Mouse (Mus musculus): ENCODE results near the gene S100a13. TPM values are rescaled to one million over a fixed set of nuclear protein-coding genes. Genes with fewer than 3 reads are reported as not detected.

Gene S100a13
- polyA plus RNA-seq (2012; rRNA removed), result 57.9 and 66.1 TPM in 2 replicates

GRCm38 (mm10) chr3:90513796-90514590, at the start of gene S100a13, which contains the start of gene S100a1:
TSS of gene S100a13 (plus strand) at chr3:90514435.
TSS of gene S100a1 (minus strand) at chr3:90514392.
- peak within 1 kb of the TSS; percentile 58 for H3K4me3 ChIP-seq (replicated peaks; ENCODE audit: insufficient read depth, low read depth, low read length)
- 10% methylated on average over 25 of the region's 25 CpGs for WGBS
- H3K4me1 ChIP-seq (ENCODE audit: control insufficient read depth, insufficient read depth, low read length), result no peaks in the 10 kb centered on the region
- H3K27ac ChIP-seq (ENCODE audit: insufficient read depth, low read length), result no peak within 1 kb of the TSS
- TF ChIP-seq POLR2A (IDR thresholded peaks at IDR 0.05; ENCODE audit: borderline replicate concordance, insufficient read depth, low read length) (no peak), CTCF (IDR thresholded peaks at IDR 0.05; ENCODE audit: borderline replicate concordance, insufficient read depth, low read depth, low read length) (0 out of 2 replicates have a peak, but pooled peaks have one; percentile 13)
- no peaks in the 10 kb centered on the region for H3K27me3 ChIP-seq (ENCODE audit: control insufficient read depth, insufficient read depth, low read length)
- peak; percentile 56 to 61 for DNase-seq

- H3K27me3 ChIP-seq (ENCODE audit: control insufficient read depth, insufficient read depth, low read length), result peaks cover 3% of the 10 kb centered on the region; the same call in 1 of the 2 replicates
- no peak overlapping the region for H3K27ac ChIP-seq (ENCODE audit: insufficient read depth, low read length)
- DNase-seq, result no peak
- TF ChIP-seq CTCF (IDR thresholded peaks at IDR 0.05; ENCODE audit: borderline replicate concordance, insufficient read depth, low read depth, low read length), result no peak
- H3K4me1 ChIP-seq (ENCODE audit: control insufficient read depth, insufficient read depth, low read length), result no peaks in the 10 kb centered on the region
- no peak overlapping the region for H3K4me3 ChIP-seq (replicated peaks; ENCODE audit: insufficient read depth, low read depth, low read length)
- WGBS, result 20% methylated on average over 37 of the region's 37 CpGs
These were observed 49.6 kb upstream of the S100a13 start for GRCm38 (mm10) chr3:90464552-90465080.

DNA sequence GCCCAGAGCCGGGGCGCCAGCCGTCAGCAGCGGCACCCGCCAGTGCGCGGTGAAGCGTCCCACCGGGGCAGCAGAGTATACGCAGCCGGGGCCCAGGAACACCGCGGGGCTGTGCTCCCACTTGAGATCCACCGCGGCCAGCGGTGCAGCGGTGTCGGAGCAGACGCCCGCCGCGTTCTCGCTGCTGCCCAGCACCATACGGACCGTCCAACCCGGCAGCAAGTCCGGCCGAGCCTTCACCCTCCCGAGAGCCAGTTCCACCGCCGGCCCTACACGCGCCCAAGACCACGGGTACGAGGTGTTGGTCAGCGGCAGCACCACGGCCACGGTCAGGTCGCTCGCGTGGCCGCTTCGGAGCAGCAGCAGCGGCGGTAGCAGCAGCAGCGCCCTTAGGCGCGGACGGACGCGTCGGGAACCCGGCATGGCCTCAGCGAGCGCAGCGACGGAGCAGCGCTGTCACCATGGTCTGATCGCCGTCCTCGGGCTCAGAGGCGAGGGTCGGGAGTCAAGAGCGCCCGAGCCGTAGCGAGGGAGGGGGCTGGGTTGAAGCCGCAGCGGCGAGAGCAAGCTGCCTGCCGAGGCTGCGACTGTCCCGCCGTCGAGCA, 49.1 kb upstream of the S100a13 start:
- no peaks in the 10 kb centered on the region for H3K4me1 ChIP-seq (ENCODE audit: control insufficient read depth, insufficient read depth, low read length)
- H3K27me3 ChIP-seq (ENCODE audit: control insufficient read depth, insufficient read depth, low read length), result peaks cover 3% of the 10 kb centered on the region; the same call in 1 of the 2 replicates
- H3K27ac ChIP-seq (ENCODE audit: insufficient read depth, low read length), result no peak overlapping the region
- no peak for TF ChIP-seq CTCF (IDR thresholded peaks at IDR 0.05; ENCODE audit: borderline replicate concordance, insufficient read depth, low read depth, low read length)
- TF ChIP-seq POLR2A (IDR thresholded peaks at IDR 0.05; ENCODE audit: borderline replicate concordance, insufficient read depth, low read length), result no peak
- DNase-seq, result peak in 1 of 2 experiments; percentile 30
- peak overlapping the region; percentile 41 for H3K4me3 ChIP-seq (replicated peaks; ENCODE audit: insufficient read depth, low read depth, low read length)
- WGBS, result 1% methylated on average over 75 of the region's 75 CpGs

DNA sequence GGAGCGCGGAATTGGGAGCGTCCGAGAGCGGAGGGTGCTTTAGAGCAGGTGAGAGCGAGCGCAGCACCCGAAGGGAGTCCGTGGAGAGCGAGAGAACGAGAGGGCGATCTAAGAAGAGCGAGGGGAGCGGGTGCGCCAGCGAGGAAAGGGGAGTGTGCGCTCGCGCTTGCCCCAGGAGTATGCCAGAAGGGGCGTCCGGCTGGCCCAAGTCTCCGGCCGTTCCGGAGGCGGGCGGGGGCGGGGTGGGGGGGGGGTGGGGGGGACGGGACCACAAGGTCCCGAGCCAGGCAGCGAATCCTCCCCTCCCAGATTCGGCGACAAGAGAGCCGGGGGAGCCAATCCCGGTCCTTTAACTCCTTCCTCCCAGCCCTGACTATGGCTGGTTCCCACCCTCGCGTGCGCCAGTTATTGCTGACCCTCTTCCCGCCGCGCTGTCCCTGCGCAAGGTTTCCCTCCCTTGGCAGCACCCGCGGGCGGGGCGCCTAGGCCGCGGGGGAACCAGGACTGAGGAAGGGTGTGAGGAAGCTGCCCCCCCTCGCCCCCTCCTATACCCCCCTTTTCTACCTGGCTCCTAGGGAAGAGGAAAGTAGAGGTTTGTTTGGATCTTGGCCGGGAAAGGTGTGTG, 48.4 kb upstream of the S100a13 start, which contains the start of gene Npr1:
Npr1 (minus strand) TSS at position 181 of the 625 bp plus-strand sequence.
- Histone ChIP-seq H3K27ac (ENCODE audit: insufficient read depth, low read length) (no peak within 1 kb of the TSS), H3K27me3 (ENCODE audit: control insufficient read depth, insufficient read depth, low read length) (peaks cover 3% of the 10 kb centered on the region; the same call in 1 of the 2 replicates), H3K4me3 (replicated peaks; ENCODE audit: insufficient read depth, low read depth, low read length) (peak within 1 kb of the TSS; percentile 60), H3K4me1 (ENCODE audit: control insufficient read depth, insufficient read depth, low read length) (no peaks in the 10 kb centered on the region)
- peak in 1 of 2 experiments; percentile 18 for DNase-seq
- WGBS, result under 1% methylated on average over 33 of the region's 49 CpGs
- TF ChIP-seq CTCF (IDR thresholded peaks at IDR 0.05; ENCODE audit: borderline replicate concordance, insufficient read depth, low read depth, low read length) (no peak), POLR2A (IDR thresholded peaks at IDR 0.05; ENCODE audit: borderline replicate concordance, insufficient read depth, low read length) (no peak)

DNA sequence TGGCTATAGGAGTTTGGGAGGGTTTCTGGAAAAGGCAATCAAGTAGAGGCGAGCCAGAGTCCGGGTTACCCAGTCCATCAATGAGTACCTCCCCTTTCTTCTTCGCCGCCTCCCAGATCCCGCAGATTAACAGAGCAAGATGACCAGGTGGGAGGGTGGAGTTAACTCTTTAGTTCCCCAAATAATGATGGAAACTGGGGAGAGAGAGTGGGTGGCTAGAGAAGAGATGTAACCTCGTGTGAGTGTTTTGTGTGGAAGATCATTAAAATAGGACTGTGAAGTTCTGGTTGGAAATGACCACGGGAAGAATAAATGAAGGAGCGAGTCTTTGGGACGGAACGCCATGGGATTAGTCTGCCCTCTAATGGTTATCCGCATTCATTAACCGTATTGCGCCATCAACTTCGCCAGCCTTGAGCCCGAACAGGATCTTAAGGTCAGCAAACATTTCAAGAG, 47.9 kb upstream of the S100a13 start:
- H3K4me3 ChIP-seq (replicated peaks; ENCODE audit: insufficient read depth, low read depth, low read length), result peak overlapping the region; percentile 60
- peaks cover 3% of the 10 kb centered on the region; the same call in 1 of the 2 replicates for H3K27me3 ChIP-seq (ENCODE audit: control insufficient read depth, insufficient read depth, low read length)
- TF ChIP-seq CTCF (IDR thresholded peaks at IDR 0.05; ENCODE audit: borderline replicate concordance, insufficient read depth, low read depth, low read length) (peak; percentile 74), POLR2A (IDR thresholded peaks at IDR 0.05; ENCODE audit: borderline replicate concordance, insufficient read depth, low read length) (no peak)
- no peaks in the 10 kb centered on the region for H3K4me1 ChIP-seq (ENCODE audit: control insufficient read depth, insufficient read depth, low read length)
- DNase-seq, result peak; percentile 64 to 67
- under 1% methylated on average over 15 of the region's 15 CpGs for WGBS
- no peak overlapping the region for H3K27ac ChIP-seq (ENCODE audit: insufficient read depth, low read length)

DNA sequence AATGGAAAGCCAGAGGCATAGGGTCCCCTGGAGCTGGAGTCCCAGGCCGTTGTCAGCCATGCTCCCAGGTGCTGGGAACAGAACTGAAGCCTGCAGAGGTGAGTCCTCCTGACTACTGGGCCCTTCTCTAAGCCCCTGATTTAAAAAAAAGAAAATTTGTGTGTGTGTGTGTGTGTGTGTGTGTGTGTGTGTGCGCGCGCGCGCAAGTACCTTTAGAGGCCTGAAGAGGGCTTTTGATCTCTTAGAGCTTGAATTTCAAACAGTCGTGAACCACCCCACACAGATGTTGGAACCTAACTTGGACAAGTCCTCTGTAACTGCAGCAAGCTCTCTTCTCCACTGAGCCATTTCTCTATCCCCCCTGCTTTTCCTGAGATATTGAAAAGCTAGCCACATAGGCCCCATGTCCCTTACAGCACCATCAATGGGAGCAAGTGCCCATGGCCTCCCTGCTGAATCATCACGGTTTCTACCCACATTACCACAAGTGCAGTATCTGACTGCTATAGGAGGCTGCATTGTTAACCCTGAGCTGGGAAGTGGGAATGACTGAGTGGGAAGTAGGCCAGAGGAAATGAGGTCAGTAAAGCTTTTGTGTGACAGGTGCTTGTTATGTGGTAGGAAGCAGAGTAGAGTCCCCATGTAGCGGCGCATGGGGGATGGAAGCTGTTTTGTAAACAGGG, 46.5 kb upstream of the S100a13 start:
- no peak for TF ChIP-seq POLR2A (IDR thresholded peaks at IDR 0.05; ENCODE audit: borderline replicate concordance, insufficient read depth, low read length)
- TF ChIP-seq CTCF (IDR thresholded peaks at IDR 0.05; ENCODE audit: borderline replicate concordance, insufficient read depth, low read depth, low read length), result no peak
- H3K4me3 ChIP-seq (replicated peaks; ENCODE audit: insufficient read depth, low read depth, low read length), result no peak overlapping the region
- peaks cover 3% of the 10 kb centered on the region; the same call in 1 of the 2 replicates for H3K27me3 ChIP-seq (ENCODE audit: control insufficient read depth, insufficient read depth, low read length)
- H3K4me1 ChIP-seq (ENCODE audit: control insufficient read depth, insufficient read depth, low read length), result no peaks in the 10 kb centered on the region
- WGBS, result 92% methylated on average over 10 of the region's 10 CpGs
- no peak overlapping the region for H3K27ac ChIP-seq (ENCODE audit: insufficient read depth, low read length)
- no peak for DNase-seq

- DNase-seq, result no peak
- WGBS, result 13% methylated on average over 3 of the region's 3 CpGs
- Histone ChIP-seq H3K4me1 (ENCODE audit: control insufficient read depth, insufficient read depth, low read length) (no peaks in the 10 kb centered on the region; the same call in 1 of the 2 replicates), H3K4me3 (replicated peaks; ENCODE audit: insufficient read depth, low read depth, low read length) (no peak overlapping the region), H3K27ac (ENCODE audit: insufficient read depth, low read length) (no peak overlapping the region), H3K27me3 (ENCODE audit: control insufficient read depth, insufficient read depth, low read length) (no peaks in the 10 kb centered on the region)
- TF ChIP-seq POLR2A (IDR thresholded peaks at IDR 0.05; ENCODE audit: borderline replicate concordance, insufficient read depth, low read length) (no peak), CTCF (IDR thresholded peaks at IDR 0.05; ENCODE audit: borderline replicate concordance, insufficient read depth, low read depth, low read length) (peak; percentile 20; the same call in 1 of the 2 replicates)
These were observed 42.0 kb upstream of the S100a13 start for GRCm38 (mm10) chr3:90472213-90472612.

All from cerebellum, adult 2 months (tissue).